Mouse (Mus musculus) lung, embryonic 15.5 days (tissue): ENCODE data around the gene Znrf2. TPM values are rescaled to one million over a fixed set of nuclear protein-coding genes. Genes with fewer than 3 reads are reported as not detected.
"Not testable (repeated sequence)": the region's sequence is repeated elsewhere in the genome, so short reads cannot be mapped to it uniquely, and the experiment has no call there.

Experiments used
- ATAC-seq: fragments of 200-750 bp; cut with Nextera tagmentation; 2 replicates; pipeline ENCODE4 v1.8.0; 2017; ENCODE audit warnings: moderate number of reproducible peaks, borderline replicate concordance; ENCODE audit not compliant: low FRiP score, low TSS enrichment; ENCODE audit errors: extremely low read depth
- H3K27ac ChIP-seq: fragments of 300-500 bp; sonication (generic); 2 replicates; pipeline ENCODE4 v1.5.1; 2015; ENCODE audit warnings: moderate library complexity, mild to moderate bottlenecking, inconsistent platforms
- H3K27me3 ChIP-seq: fragments of 300-500 bp; sonication (generic); 2 replicates; pipeline ENCODE4 v1.6.1; 2015; ENCODE audit warnings: inconsistent platforms
- H3K36me3 ChIP-seq: fragments of 300-500 bp; sonication (generic); 2 replicates; pipeline ENCODE4 v1.6.1; 2015; ENCODE audit warnings: inconsistent platforms
- H3K4me1 ChIP-seq: fragments of 300-500 bp; sonication (generic); 2 replicates; pipeline ENCODE4 v1.6.1; 2015; ENCODE audit warnings: inconsistent platforms
- H3K4me2 ChIP-seq: fragments of 300-500 bp; sonication (generic); 2 replicates; pipeline ENCODE4 v1.6.1; 2015; ENCODE audit warnings: inconsistent platforms, mild to moderate bottlenecking, moderate library complexity
- H3K4me3 ChIP-seq: fragments of 300-500 bp; sonication (generic); 2 replicates; pipeline ENCODE4 v1.5.1; 2015; ENCODE audit warnings: mild to moderate bottlenecking, inconsistent platforms
- H3K9ac ChIP-seq: fragments of 300-500 bp; sonication (generic); 2 replicates; pipeline ENCODE4 v1.6.1; 2015; ENCODE audit warnings: inconsistent platforms
- H3K9me3 ChIP-seq: fragments of 300-500 bp; sonication (generic); 2 replicates; pipeline ENCODE4 v1.6.1; 2016; ENCODE audit warnings: inconsistent platforms
- WGBS: fragments of 180-500 bp; shearing (Covaris S2); methylation state at CpG from one replicate; pipeline ENCODE4 v1.1.7; 2015; 5-methylcytosine and 5-hydroxymethylcytosine counted together
- polyA plus RNA-seq: library from polyadenylated mRNA; unstranded; fragments of >200 nt; fragmentation: Nextera tagmentation; extraction: Ambion mirVana; gene quantifications from 2 replicates; pipeline ENCODE4 v1.2.1, GENCODE M21; 2015

Znrf2 gene
- polyA plus RNA-seq, 1 experiment from 2014 or later, result 3.6 TPM

- no peaks in the 10 kb centered on the region for H3K27me3 ChIP-seq
- H3K9me3 ChIP-seq, result no peaks in the 10 kb centered on the region
- no peak overlapping the region for H3K9ac ChIP-seq
- ATAC-seq, result peak; percentile 7; the same call in 1 of the 2 replicates
- H3K36me3 ChIP-seq, result no peaks in the 10 kb centered on the region
- no peak overlapping the region for H3K4me3 ChIP-seq
- H3K4me2 ChIP-seq, result peak overlapping the region; percentile 32
- peak overlapping the region; percentile 65 for H3K27ac ChIP-seq
- peaks cover 19% of the 10 kb centered on the region for H3K4me1 ChIP-seq
- 45% methylated on average over 11 of the region's 11 CpGs for WGBS
Measured at GRCm38 (mm10) chr6:54811546-54812250, 5.0 kb upstream of the Znrf2 start.

- no peak for ATAC-seq
- Histone ChIP-seq H3K27ac (peak overlapping the region; percentile 65), H3K9ac (no peak overlapping the region), H3K27me3 (no peaks in the 10 kb centered on the region), H3K4me1 (peaks cover 19% of the 10 kb centered on the region), H3K4me3 (no peak overlapping the region), H3K36me3 (no peaks in the 10 kb centered on the region), H3K9me3 (no peaks in the 10 kb centered on the region), H3K4me2 (peak overlapping the region; percentile 32)
- 44% methylated on average over 6 of the region's 6 CpGs for WGBS
Measured at GRCm38 (mm10) chr6:54812276-54812675, 4.4 kb upstream of the Znrf2 start.

- Histone ChIP-seq H3K4me1 (peaks cover 37% of the 10 kb centered on the region), H3K4me2 (peak overlapping the region; percentile 71; the same call in 1 of the 2 replicates), H3K27ac (peak overlapping the region; percentile 97; the same call in 1 of the 2 replicates), H3K27me3 (no peaks in the 10 kb centered on the region), H3K9ac (no peak overlapping the region), H3K4me3 (no peak overlapping the region), H3K36me3 (no peaks in the 10 kb centered on the region), H3K9me3 (no peaks in the 10 kb centered on the region)
- 77% methylated on average over 9 of the region's 9 CpGs for WGBS
- ATAC-seq, result no peak
Measured at GRCm38 (mm10) chr6:54815428-54816130, 1.1 kb upstream of the Znrf2 start.

- Histone ChIP-seq H3K36me3 (no peaks in the 10 kb centered on the region), H3K27ac (peak overlapping the region; percentile 97), H3K4me3 (peak overlapping the region; percentile 88), H3K9ac (peak overlapping the region; percentile 83), H3K27me3 (no peaks in the 10 kb centered on the region), H3K4me1 (peaks cover 26% of the 10 kb centered on the region), H3K4me2 (peak overlapping the region; percentile 71), H3K9me3 (no peaks in the 10 kb centered on the region)
- peak; percentile 50; the same call in 1 of the 2 replicates for ATAC-seq
- WGBS, result under 1% methylated on average over 39 of the region's 39 CpGs
Measured at GRCm38 (mm10) chr6:54817266-54817767, 601 bp downstream of the Znrf2 start.

GRCm38 (mm10) chr6:54818389-54818788, 1.7 kb downstream of the Znrf2 start:
- Histone ChIP-seq H3K4me1 (peaks cover 18% of the 10 kb centered on the region), H3K27me3 (no peaks in the 10 kb centered on the region), H3K9me3 (no peaks in the 10 kb centered on the region), H3K36me3 (no peaks in the 10 kb centered on the region), H3K9ac (peak overlapping the region; percentile 83; the same call in 1 of the 2 replicates), H3K4me3 (peak overlapping the region; percentile 88), H3K27ac (no peak overlapping the region), H3K4me2 (peak overlapping the region; percentile 71)
- ATAC-seq, result no peak
- WGBS, result 57% methylated on average over 2 of the region's 2 CpGs

- no peak overlapping the region for H3K27ac ChIP-seq
- H3K9me3 ChIP-seq, result no peaks in the 10 kb centered on the region
- H3K4me2 ChIP-seq, result peak overlapping the region; percentile 6; the same call in 1 of the 2 replicates
- 40% methylated on average over 4 of the region's 4 CpGs for WGBS
- H3K4me3 ChIP-seq, result no peak overlapping the region
- peaks cover 18% of the 10 kb centered on the region for H3K4me1 ChIP-seq
- H3K36me3 ChIP-seq, result no peaks in the 10 kb centered on the region
- H3K9ac ChIP-seq, result no peak overlapping the region
- ATAC-seq, result no peak
- H3K27me3 ChIP-seq, result no peaks in the 10 kb centered on the region
Measured at GRCm38 (mm10) chr6:54819272-54819671, 2.6 kb downstream of the Znrf2 start.

- H3K4me1 ChIP-seq, result peaks cover 18% of the 10 kb centered on the region
- no peak overlapping the region for H3K4me3 ChIP-seq
- 65% methylated on average over 3 of the region's 3 CpGs for WGBS
- no peak overlapping the region for H3K9ac ChIP-seq
- no peak for ATAC-seq
- no peaks in the 10 kb centered on the region for H3K9me3 ChIP-seq
- no peaks in the 10 kb centered on the region for H3K36me3 ChIP-seq
- no peaks in the 10 kb centered on the region for H3K27me3 ChIP-seq
- no peak overlapping the region for H3K4me2 ChIP-seq
- H3K27ac ChIP-seq, result no peak overlapping the region
Measured at GRCm38 (mm10) chr6:54819746-54820145, 3.0 kb downstream of the Znrf2 start.

- WGBS, result 61% methylated on average over 4 of the region's 4 CpGs
- H3K9me3 ChIP-seq, result no peaks in the 10 kb centered on the region
Measured at GRCm38 (mm10) chr6:54822348-54822747, 5.6 kb downstream of the Znrf2 start.

GRCm38 (mm10) chr6:54824561-54824960, 7.8 kb downstream of the Znrf2 start:
- not testable (repeated sequence) for H3K27me3 ChIP-seq, H3K36me3 ChIP-seq, H3K9me3 ChIP-seq, H3K4me2 ChIP-seq, H3K4me3 ChIP-seq, H3K9ac ChIP-seq, H3K27ac ChIP-seq, H3K4me1 ChIP-seq, ATAC-seq
- WGBS, result 95% methylated on average over 2 of the region's 2 CpGs

More at GRCm38 (mm10) chr6:54822348-54822747, 5.6 kb downstream of the Znrf2 start:
- peaks cover 18% of the 10 kb centered on the region for H3K4me1 ChIP-seq
- no peaks in the 10 kb centered on the region for H3K27me3 ChIP-seq
- H3K9ac ChIP-seq, result no peak overlapping the region
- H3K36me3 ChIP-seq, result no peaks in the 10 kb centered on the region
- ATAC-seq, result no peak
- no peak overlapping the region for H3K27ac ChIP-seq
- no peak overlapping the region for H3K4me3 ChIP-seq
- no peak overlapping the region for H3K4me2 ChIP-seq

- Histone ChIP-seq H3K4me3 (no peak overlapping the region), H3K27ac (no peak overlapping the region), H3K36me3 (no peaks in the 10 kb centered on the region), H3K27me3 (no peaks in the 10 kb centered on the region), H3K4me1 (peaks cover 2% of the 10 kb centered on the region; the same call in 1 of the 2 replicates), H3K4me2 (no peak overlapping the region), H3K9ac (no peak overlapping the region), H3K9me3 (no peaks in the 10 kb centered on the region)
- 50% methylated on average over 5 of the region's 5 CpGs for WGBS
- no peak for ATAC-seq
Measured at GRCm38 (mm10) chr6:54827481-54827880, 10.8 kb downstream of the Znrf2 start.

- Histone ChIP-seq H3K4me3 (no peak overlapping the region), H3K27ac (no peak overlapping the region), H3K9ac (no peak overlapping the region), H3K4me2 (no peak overlapping the region), H3K9me3 (no peaks in the 10 kb centered on the region), H3K4me1 (peaks cover 4% of the 10 kb centered on the region; the same call in 1 of the 2 replicates), H3K27me3 (no peaks in the 10 kb centered on the region), H3K36me3 (no peaks in the 10 kb centered on the region)
- WGBS, result 68% methylated on average over 1 of the region's 1 CpGs
- no peak for ATAC-seq
Measured at GRCm38 (mm10) chr6:54828274-54828673, 11.6 kb downstream of the Znrf2 start.
